Mouse (Mus musculus): ENCODE results near the gene Kif2c.

Gene Kif2c

GRCm38 (mm10) chr4:117113237-117113636 is 69.2 kb downstream of the Kif2c start:
- DNase-seq, result no peak

GRCm38 (mm10) chr4:117110985-117111384 is 71.5 kb downstream of the Kif2c start:
- no peak for DNase-seq

GRCm38 (mm10) chr4:117110249-117110648 is 72.2 kb downstream of the Kif2c start:
- DNase-seq, result no peak
